Mouse (Mus musculus): ENCODE measurements around the gene Slc25a21.

- TF ChIP-seq CTCF (IDR thresholded peaks at IDR 0.05; ENCODE audit: low read depth) (no peak), EP300 (IDR thresholded peaks at IDR 0.05; ENCODE audit: low read depth) (no peak)
These were observed 367.8 kb downstream of the Slc25a21 start for GRCm38 (mm10) chr12:56829455-56829883.

Data from liver, postnatal 0 days (tissue).